Mouse (Mus musculus): ENCODE measurements around the gene Tob1.
A peak's percentile ranks its signal among the peaks of the same experiment; 100 is the strongest.

Tob1 gene

DNA sequence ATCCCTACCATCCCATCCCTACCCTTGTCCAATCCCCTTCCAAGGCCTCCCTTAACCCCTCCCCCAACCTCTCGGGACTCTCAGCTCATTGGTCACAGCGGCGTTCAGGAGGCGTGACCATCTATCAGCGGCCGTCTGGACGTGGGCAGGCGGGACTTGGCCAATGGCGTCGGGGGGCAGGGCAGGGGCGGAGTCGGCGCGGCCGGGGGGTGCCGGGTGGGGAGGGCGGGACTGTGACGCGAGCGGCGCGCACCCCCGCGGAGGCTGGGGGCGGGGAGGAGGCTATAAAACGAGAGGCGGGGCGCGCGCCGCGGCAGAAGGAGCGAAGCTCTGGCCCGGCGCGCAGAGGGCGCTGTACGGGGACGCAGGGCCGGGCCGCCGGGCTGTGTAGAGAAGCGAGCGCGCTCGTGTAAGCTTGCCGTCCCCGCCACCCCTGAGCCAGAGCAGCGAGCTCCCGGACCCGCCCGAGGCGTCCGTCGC lies at the start of gene Tob1:
TSS of gene Tob1 (plus strand) at position 331 of the 480 bp plus-strand sequence.
- peak; percentile 100 for DNase-seq

DNA sequence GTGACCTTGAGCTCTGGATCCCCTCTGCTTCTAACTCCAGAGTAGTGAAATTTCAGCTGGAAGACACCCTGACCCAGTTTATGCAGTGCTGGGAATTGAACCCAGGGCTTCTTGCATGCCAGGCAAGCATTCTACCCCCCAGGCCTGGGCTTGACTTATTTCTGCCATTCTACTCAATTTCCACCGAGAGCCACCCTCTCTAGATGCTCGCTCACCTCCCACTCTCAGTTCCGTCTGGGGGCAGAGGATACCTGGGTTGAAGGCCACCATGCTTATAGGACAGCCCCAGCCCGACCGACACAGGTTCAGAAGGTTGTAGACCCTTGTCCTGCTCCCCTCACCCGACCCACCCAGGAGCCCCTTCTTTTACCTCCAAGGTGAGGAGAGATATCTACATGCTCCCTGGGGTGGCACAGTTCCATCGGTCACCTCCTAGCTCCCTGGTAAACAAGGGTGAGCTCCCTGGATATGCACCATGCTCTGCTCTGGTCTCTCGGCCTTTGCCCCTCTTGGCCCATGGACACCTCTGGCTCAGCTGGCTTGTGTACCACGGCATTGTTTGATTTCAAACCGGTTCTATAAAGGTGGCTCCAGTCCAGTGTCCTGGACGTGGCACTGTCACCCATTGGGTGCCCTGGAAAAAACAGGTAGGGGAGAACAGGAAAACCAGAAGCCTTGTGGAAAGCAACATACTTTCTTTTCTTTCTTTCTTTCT lies 49.2 kb upstream of the Tob1 start:
- no peak for DNase-seq

DNA sequence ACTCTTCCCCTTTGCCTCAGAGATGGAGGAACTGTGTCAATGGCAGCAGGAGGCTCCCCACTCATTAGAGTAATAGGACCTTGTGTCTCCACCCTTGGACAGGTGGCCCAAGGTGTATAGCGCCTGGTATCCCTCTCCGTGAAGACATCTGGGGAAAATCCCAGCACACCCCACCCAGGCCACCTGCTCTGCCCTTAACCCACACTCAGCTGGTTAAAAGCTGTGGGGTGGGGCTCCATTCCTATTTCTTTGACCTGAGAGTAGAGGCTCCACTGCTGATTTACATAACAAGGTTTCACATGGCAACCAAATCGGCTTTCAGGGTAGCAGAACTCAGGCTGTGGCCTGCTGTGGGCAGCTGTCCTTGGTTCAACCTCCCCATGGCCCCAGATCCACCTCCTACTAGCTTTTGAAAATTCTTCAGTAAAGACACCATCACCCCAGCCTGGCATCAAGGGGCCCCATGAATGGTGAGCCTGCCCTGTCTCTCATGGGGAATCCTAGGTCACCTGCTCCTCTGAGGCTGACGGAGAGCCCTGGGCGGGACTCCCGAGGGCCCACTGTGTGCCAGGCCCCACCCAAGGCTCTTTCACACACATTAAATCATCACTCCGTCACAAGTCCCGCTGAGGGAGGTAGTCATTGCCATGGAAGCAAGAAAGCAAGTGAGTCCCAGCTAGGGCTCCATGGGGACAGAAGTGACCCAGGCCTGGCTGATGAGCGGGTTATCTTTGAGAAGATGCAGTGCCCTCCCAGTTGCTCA lies 48.1 kb upstream of the Tob1 start:
- DNase-seq, result no peak

DNA sequence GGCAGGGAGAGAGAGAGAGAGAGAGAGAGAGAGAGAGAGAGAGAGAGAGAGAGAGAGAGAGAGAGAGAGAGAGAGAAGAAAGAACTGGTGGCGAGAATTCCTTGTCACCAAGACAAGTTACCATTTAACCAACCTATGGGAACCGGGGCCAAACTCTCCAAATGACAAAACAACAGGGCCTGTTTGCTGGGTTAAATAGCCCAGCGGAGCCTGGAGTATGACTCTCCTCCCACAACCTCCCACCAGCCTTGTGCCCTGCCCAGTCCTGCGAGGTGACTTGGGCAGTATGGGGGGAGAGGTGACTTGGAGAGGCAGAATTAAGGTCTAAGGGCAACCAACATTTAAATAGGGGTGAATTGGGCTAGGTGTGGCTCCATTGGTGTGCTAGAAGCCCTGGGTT lies 45.5 kb upstream of the Tob1 start:
- no peak for DNase-seq

GRCm38 (mm10) chr11:94168238-94168637 lies 43.0 kb upstream of the Tob1 start:
- no peak for DNase-seq

DNA sequence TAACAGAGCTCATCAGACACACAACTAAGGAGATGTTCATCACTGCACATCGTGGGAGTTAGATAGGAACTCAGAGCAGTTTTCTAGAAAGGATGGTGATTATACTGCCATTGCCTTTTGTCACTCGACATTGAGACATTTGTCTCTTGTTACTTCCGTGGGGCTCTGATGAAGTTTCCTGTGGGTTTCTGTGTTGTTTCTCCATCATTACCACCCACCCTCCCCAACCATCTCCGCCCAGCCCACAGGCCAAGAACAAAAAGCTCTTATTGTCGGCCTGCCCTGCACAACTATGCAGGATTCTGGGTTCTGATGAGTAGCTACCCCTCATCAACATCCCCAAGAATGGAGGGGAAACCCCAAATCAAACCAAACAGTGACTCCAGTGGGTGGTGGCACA lies 41.7 kb upstream of the Tob1 start:
- no peak for DNase-seq

- no peak for DNase-seq
Measured at GRCm38 (mm10) chr11:94171691-94172090, 39.6 kb upstream of the Tob1 start.

- DNase-seq, result no peak
Measured at GRCm38 (mm10) chr11:94172186-94172585, 39.1 kb upstream of the Tob1 start.

GRCm38 (mm10) chr11:94173726-94174146 lies 37.5 kb upstream of the Tob1 start:
- no peak for DNase-seq

GRCm38 (mm10) chr11:94175288-94175687 lies 36.0 kb upstream of the Tob1 start:
- no peak for DNase-seq

- DNase-seq, result no peak
Measured at GRCm38 (mm10) chr11:94175694-94176093, 35.6 kb upstream of the Tob1 start.

GRCm38 (mm10) chr11:94177841-94178585 lies 33.2 kb upstream of the Tob1 start:
- no peak for DNase-seq

- no peak for DNase-seq
Measured at GRCm38 (mm10) chr11:94179768-94180167, 31.5 kb upstream of the Tob1 start.

GRCm38 (mm10) chr11:94180194-94180593 lies 31.1 kb upstream of the Tob1 start:
- no peak for DNase-seq

DNA sequence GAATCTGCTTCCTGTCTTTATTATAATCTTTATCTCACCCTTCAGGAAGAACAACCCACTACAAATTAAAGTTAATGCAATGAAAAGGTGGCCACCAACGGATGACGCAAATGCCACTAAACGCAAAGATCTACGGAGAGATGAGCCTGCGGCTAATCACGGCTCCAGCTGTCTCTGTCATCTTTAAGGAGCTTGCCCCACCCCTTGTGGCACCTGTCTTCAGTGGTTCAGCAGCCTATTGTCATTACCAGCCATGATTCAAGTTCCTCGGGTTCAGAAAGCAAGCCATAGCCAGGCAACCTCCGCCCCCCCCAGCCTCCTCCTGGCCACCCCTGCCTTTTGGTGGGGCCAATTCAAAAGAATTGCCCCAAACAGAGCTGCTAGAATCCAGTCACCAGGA lies 29.6 kb upstream of the Tob1 start:
- no peak for DNase-seq

DNA sequence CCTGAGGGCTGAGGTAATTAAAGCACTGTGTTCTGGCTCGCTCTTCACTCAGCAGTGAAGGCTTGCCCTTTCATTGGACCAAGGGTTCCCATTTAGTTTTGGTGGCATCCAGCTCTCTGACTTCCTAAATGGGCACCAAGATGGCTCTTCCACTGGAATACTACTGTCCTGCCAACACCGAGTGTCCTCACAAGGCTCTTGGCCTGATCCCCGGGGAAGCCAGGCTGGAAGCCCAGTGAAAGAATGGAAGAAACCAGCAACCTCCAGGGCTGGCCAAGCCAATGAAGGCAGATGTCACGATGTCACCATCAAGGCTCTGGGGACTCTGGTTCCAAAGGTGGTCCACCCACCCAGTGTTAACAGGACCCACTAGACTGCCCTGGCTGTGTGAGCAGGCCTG lies 28.5 kb upstream of the Tob1 start:
- DNase-seq, result no peak

GRCm38 (mm10) chr11:94183120-94183519 lies 28.1 kb upstream of the Tob1 start:
- DNase-seq, result no peak

DNA sequence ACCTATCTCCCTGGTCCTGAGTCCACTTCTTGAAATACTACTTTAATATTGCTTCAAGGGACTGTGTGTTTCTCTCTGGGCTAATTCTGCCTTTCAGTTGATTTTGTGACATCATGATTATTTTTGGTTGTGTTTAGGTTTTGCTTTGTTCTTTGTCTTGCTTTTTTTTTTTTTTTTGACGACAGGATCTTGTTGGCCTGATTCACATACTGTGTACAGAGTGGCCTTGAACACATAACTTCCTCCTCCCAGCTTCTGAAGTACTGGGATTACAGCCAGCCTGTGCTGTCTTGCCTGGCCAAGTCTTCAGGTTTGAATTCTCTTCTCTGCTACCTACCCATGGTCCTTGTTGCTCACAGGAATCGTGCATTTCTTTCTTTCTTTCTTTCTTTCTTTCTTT lies 27.6 kb upstream of the Tob1 start:
- DNase-seq, result no peak

- no peak for DNase-seq
Measured at GRCm38 (mm10) chr11:94189579-94189978, 21.7 kb upstream of the Tob1 start.

GRCm38 (mm10) chr11:94190665-94191064 lies 20.6 kb upstream of the Tob1 start:
- no peak for DNase-seq

- no peak for DNase-seq
Measured at GRCm38 (mm10) chr11:94193109-94193508, 18.1 kb upstream of the Tob1 start.

DNA sequence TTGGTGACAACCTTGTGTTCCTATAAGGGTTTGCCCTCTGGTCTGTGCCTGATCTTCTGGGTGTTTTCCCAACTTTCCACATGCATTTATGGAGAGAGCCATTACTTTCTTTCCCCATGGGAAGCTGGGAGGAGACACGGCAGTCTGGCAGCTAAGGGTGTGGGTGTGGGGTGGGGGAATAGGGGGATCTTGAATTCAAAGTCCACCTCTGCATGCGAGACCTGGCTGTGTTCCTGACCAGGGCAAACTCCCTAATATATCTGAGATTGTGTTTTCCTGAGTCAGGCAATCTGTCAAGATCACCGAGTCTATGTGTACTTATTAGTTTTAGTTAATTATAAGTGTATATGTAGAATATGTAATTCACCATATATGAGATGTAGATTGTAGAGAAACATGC lies 14.9 kb upstream of the Tob1 start:
- no peak for DNase-seq

DNA sequence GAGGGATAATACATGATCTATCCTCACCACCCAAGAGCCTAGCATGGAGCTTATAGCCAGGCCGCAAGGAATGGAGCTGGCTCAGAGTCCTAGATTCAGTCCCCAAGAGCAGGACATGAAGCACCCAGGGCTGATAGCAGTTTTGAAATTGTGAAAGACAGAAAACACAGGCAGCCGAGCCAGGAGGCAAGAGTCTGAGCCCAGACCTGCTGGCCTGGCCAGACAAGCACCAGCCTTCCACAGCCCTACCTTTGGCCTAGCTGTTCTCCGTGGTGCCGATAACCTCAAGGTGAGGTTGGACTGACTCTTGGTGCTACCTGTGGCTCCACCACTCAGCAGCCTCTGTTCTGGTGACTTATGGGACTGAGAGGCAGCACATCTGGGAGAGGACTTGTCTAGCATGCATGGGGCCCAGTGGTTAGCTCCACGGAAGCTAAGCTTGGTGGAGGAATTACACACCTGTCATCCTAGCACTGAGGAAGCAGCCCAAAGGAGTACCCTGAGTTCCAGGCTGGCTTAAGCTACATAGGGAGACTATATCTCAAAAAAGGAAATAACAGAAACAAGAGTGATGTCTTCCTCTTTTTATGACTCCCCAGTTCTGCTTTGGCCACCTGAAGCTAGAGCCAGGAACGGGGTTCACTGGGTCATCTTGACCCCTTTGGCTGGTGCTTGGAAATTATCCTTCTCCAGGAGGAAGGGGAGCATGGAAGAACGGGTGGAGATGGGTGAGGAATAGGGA lies 12.7 kb upstream of the Tob1 start:
- DNase-seq, result no peak

All from embryo, embryonic 11 days (tissue).